Mouse (Mus musculus): ENCODE data around the gene Adamts6. TPM values are rescaled to one million over a fixed set of nuclear protein-coding genes. Genes with fewer than 3 reads are reported as not detected.
A peak's percentile ranks its signal among the peaks of the same experiment; 100 is the strongest.

Adamts6 gene
- polyA plus RNA-seq, 1 experiment = not detected

GRCm38 (mm10) chr13:104518312-104519005, 230.8 kb downstream of the Adamts6 start:
- Histone ChIP-seq H3K4me3 (ENCODE audit: insufficient read depth, low read depth, low read length) (peak overlapping the region; percentile 39), H3K27ac (ENCODE audit: insufficient read depth, low read depth, low read length) (peak overlapping the region; percentile 34; the same call in 1 of the 2 replicates), H3K4me1 (ENCODE audit: control insufficient read depth, insufficient read depth, low read length) (peaks cover 15% of the 10 kb centered on the region; the same call in 1 of the 2 replicates)
- no peak for TF ChIP-seq CTCF (IDR thresholded peaks at IDR 0.05; ENCODE audit: insufficient read depth, low read depth, low read length)
- TF ChIP-seq POLR2A (IDR thresholded peaks at IDR 0.05; ENCODE audit: insufficient read depth, low read depth, low read length) = no peak
- 7% methylated on average over 19 of the region's 19 CpGs for WGBS

- TF ChIP-seq CTCF (IDR thresholded peaks at IDR 0.05; ENCODE audit: insufficient read depth, low read depth, low read length) = no peak
- peaks cover 15% of the 10 kb centered on the region; the same call in 1 of the 2 replicates for H3K4me1 ChIP-seq (ENCODE audit: control insufficient read depth, insufficient read depth, low read length)
- H3K27ac ChIP-seq (ENCODE audit: insufficient read depth, low read depth, low read length) = no peak overlapping the region; the same call in 1 of the 2 replicates
- 30% methylated on average over 14 of the region's 14 CpGs for WGBS
- H3K4me3 ChIP-seq (ENCODE audit: insufficient read depth, low read depth, low read length) = no peak overlapping the region
Measured at GRCm38 (mm10) chr13:104519006-104519695, 231.5 kb downstream of the Adamts6 start.

- no peak for TF ChIP-seq CTCF (IDR thresholded peaks at IDR 0.05; ENCODE audit: insufficient read depth, low read depth, low read length)
- WGBS = 95% methylated on average over 4 of the region's 4 CpGs
Measured at GRCm38 (mm10) chr13:104519981-104520380, 232.3 kb downstream of the Adamts6 start.

GRCm38 (mm10) chr13:104520461-104520860, 232.8 kb downstream of the Adamts6 start:
- peaks cover 15% of the 10 kb centered on the region; the same call in 1 of the 2 replicates for H3K4me1 ChIP-seq (ENCODE audit: control insufficient read depth, insufficient read depth, low read length)
- H3K27ac ChIP-seq (ENCODE audit: insufficient read depth, low read depth, low read length) = no peak overlapping the region
- no peak overlapping the region for H3K4me3 ChIP-seq (ENCODE audit: insufficient read depth, low read depth, low read length)
- WGBS = 48% methylated on average over 3 of the region's 3 CpGs
- TF ChIP-seq POLR2A (IDR thresholded peaks at IDR 0.05; ENCODE audit: insufficient read depth, low read depth, low read length) (no peak), CTCF (IDR thresholded peaks at IDR 0.05; ENCODE audit: insufficient read depth, low read depth, low read length) (no peak)

More at GRCm38 (mm10) chr13:104519981-104520380, 232.3 kb downstream of the Adamts6 start:
- Histone ChIP-seq H3K4me3 (ENCODE audit: insufficient read depth, low read depth, low read length) (no peak overlapping the region), H3K27ac (ENCODE audit: insufficient read depth, low read depth, low read length) (no peak overlapping the region), H3K4me1 (ENCODE audit: control insufficient read depth, insufficient read depth, low read length) (peaks cover 15% of the 10 kb centered on the region; the same call in 1 of the 2 replicates)

GRCm38 (mm10) chr13:104521532-104521931, 233.9 kb downstream of the Adamts6 start:
- WGBS = 94% methylated on average over 2 of the region's 2 CpGs
- TF ChIP-seq POLR2A (IDR thresholded peaks at IDR 0.05; ENCODE audit: insufficient read depth, low read depth, low read length) (no peak), CTCF (IDR thresholded peaks at IDR 0.05; ENCODE audit: insufficient read depth, low read depth, low read length) (no peak)
- Histone ChIP-seq H3K4me3 (ENCODE audit: insufficient read depth, low read depth, low read length) (no peak overlapping the region), H3K4me1 (ENCODE audit: control insufficient read depth, insufficient read depth, low read length) (peaks cover 15% of the 10 kb centered on the region; the same call in 1 of the 2 replicates), H3K27ac (ENCODE audit: insufficient read depth, low read depth, low read length) (no peak overlapping the region)

- Histone ChIP-seq H3K4me1 (ENCODE audit: control insufficient read depth, insufficient read depth, low read length) (no peaks in the 10 kb centered on the region), H3K4me3 (ENCODE audit: insufficient read depth, low read depth, low read length) (no peak overlapping the region), H3K27ac (ENCODE audit: insufficient read depth, low read depth, low read length) (no peak overlapping the region)
- 66% methylated on average over 4 of the region's 4 CpGs for WGBS
- TF ChIP-seq POLR2A (IDR thresholded peaks at IDR 0.05; ENCODE audit: insufficient read depth, low read depth, low read length) (no peak), CTCF (IDR thresholded peaks at IDR 0.05; ENCODE audit: insufficient read depth, low read depth, low read length) (no peak)
Measured at GRCm38 (mm10) chr13:104525656-104526055, 238.0 kb downstream of the Adamts6 start.

- Histone ChIP-seq H3K4me1 (ENCODE audit: control insufficient read depth, insufficient read depth, low read length) (no peaks in the 10 kb centered on the region), H3K4me3 (ENCODE audit: insufficient read depth, low read depth, low read length) (no peak overlapping the region), H3K27ac (ENCODE audit: insufficient read depth, low read depth, low read length) (no peak overlapping the region)
- TF ChIP-seq POLR2A (IDR thresholded peaks at IDR 0.05; ENCODE audit: insufficient read depth, low read depth, low read length) = no peak
- no peak for TF ChIP-seq CTCF (IDR thresholded peaks at IDR 0.05; ENCODE audit: insufficient read depth, low read depth, low read length)
Measured at GRCm38 (mm10) chr13:104529238-104529637, 241.6 kb downstream of the Adamts6 start.

GRCm38 (mm10) chr13:104531841-104532240, 244.2 kb downstream of the Adamts6 start:
- no peak overlapping the region for H3K27ac ChIP-seq (ENCODE audit: insufficient read depth, low read depth, low read length)
- 95% methylated on average over 8 of the region's 8 CpGs for WGBS
- TF ChIP-seq CTCF (IDR thresholded peaks at IDR 0.05; ENCODE audit: insufficient read depth, low read depth, low read length) = no peak
- TF ChIP-seq POLR2A (IDR thresholded peaks at IDR 0.05; ENCODE audit: insufficient read depth, low read depth, low read length) = no peak
- H3K4me1 ChIP-seq (ENCODE audit: control insufficient read depth, insufficient read depth, low read length) = no peaks in the 10 kb centered on the region
- no peak overlapping the region for H3K4me3 ChIP-seq (ENCODE audit: insufficient read depth, low read depth, low read length)

- 96% methylated on average over 7 of the region's 7 CpGs for WGBS
- TF ChIP-seq POLR2A (IDR thresholded peaks at IDR 0.05; ENCODE audit: insufficient read depth, low read depth, low read length) = no peak
- no peak for TF ChIP-seq CTCF (IDR thresholded peaks at IDR 0.05; ENCODE audit: insufficient read depth, low read depth, low read length)
- Histone ChIP-seq H3K4me3 (ENCODE audit: insufficient read depth, low read depth, low read length) (no peak overlapping the region), H3K4me1 (ENCODE audit: control insufficient read depth, insufficient read depth, low read length) (no peaks in the 10 kb centered on the region), H3K27ac (ENCODE audit: insufficient read depth, low read depth, low read length) (no peak overlapping the region)
Measured at GRCm38 (mm10) chr13:104532723-104533122, 245.1 kb downstream of the Adamts6 start.
